Mouse (Mus musculus): Measurements from ENCODE around the gene 2900092C05Rik. TPM values are rescaled to one million over a fixed set of nuclear protein-coding genes. Genes with fewer than 3 reads are reported as not detected.

Gene 2900092C05Rik
- polyA plus RNA-seq, 1 experiment from 2014 or later: not detected

Other genes starting within 250 kb of the 2900092C05Rik start
- not detected in 2 replicates for gene Vmn1r81, start 244.2 kb upstream of the 2900092C05Rik start, polyA plus RNA-seq (2015; fragmentation: Nextera tagmentation; extraction: Ambion mirVana)
- gene Vmn1r82, start 212.1 kb upstream of the 2900092C05Rik start, polyA plus RNA-seq (2015; fragmentation: Nextera tagmentation; extraction: Ambion mirVana): not detected in 2 replicates
- not detected in 2 replicates for gene Vmn1r83, start 183.0 kb upstream of the 2900092C05Rik start, polyA plus RNA-seq (2015; fragmentation: Nextera tagmentation; extraction: Ambion mirVana)
- gene Vmn1r84, start 143.2 kb upstream of the 2900092C05Rik start, polyA plus RNA-seq (2015; fragmentation: Nextera tagmentation; extraction: Ambion mirVana): not detected in 2 replicates
- gene Zfp551, start 89.8 kb upstream of the 2900092C05Rik start, polyA plus RNA-seq (2015; fragmentation: Nextera tagmentation; extraction: Ambion mirVana): 10.0 and 12.6 TPM in 2 replicates
- gene Zfp606, start 34.2 kb upstream of the 2900092C05Rik start, polyA plus RNA-seq (2015; fragmentation: Nextera tagmentation; extraction: Ambion mirVana): 52.7 and 61.5 TPM in 2 replicates
- 0.01 TPM in 1 of 2 replicates, not detected in the other for gene Vmn2r53, start 96.3 kb downstream of the 2900092C05Rik start, polyA plus RNA-seq (2015; fragmentation: Nextera tagmentation; extraction: Ambion mirVana)
- gene Vmn2r54, start 127.8 kb downstream of the 2900092C05Rik start, polyA plus RNA-seq (2015; fragmentation: Nextera tagmentation; extraction: Ambion mirVana): not detected in 2 replicates
- gene Vmn2r55, start 172.5 kb downstream of the 2900092C05Rik start, polyA plus RNA-seq (2015; fragmentation: Nextera tagmentation; extraction: Ambion mirVana): not detected in 2 replicates
- not detected in 2 replicates for gene Vmn2r56, start 222.5 kb downstream of the 2900092C05Rik start, polyA plus RNA-seq (2015; fragmentation: Nextera tagmentation; extraction: Ambion mirVana)